Mouse (Mus musculus) liver, embryonic 12.5 days (tissue): ENCODE data around the gene Chn2. TPM values are rescaled to one million over a fixed set of nuclear protein-coding genes. Genes with fewer than 3 reads are reported as not detected.
"Not testable (repeated sequence)": the region's sequence is repeated elsewhere in the genome, so short reads cannot be mapped to it uniquely, and the experiment has no call there.

Source experiments
- ATAC-seq: fragments of 200-750 bp; cut with Nextera tagmentation; 2 replicates; pipeline ENCODE4 v1.8.0; 2017; ENCODE audit warnings: moderate number of reproducible peaks, mild to moderate bottlenecking, moderate library complexity
- H3K27ac ChIP-seq: fragments of 300-500 bp; sonication (generic); 2 replicates; pipeline ENCODE4 v1.5.1; 2016; ENCODE audit warnings: mild to moderate bottlenecking
- H3K27me3 ChIP-seq: fragments of 300-500 bp; sonication (generic); replicated peaks from 2 replicates; pipeline ENCODE4 v1.6.1; 2016; ENCODE audit warnings: mild to moderate bottlenecking, moderate library complexity
- H3K36me3 ChIP-seq: fragments of 300-500 bp; sonication (generic); 2 replicates; pipeline ENCODE4 v1.6.1; 2016; ENCODE audit warnings: mild to moderate bottlenecking, moderate library complexity
- H3K4me1 ChIP-seq: fragments of 300-500 bp; sonication (generic); 2 replicates; pipeline ENCODE4 v1.6.1; 2016
- H3K4me2 ChIP-seq: fragments of 300-500 bp; sonication (generic); 2 replicates; pipeline ENCODE4 v1.6.1; 2016; ENCODE audit warnings: mild to moderate bottlenecking, moderate library complexity
- H3K4me3 ChIP-seq: fragments of 300-500 bp; sonication (generic); 2 replicates; pipeline ENCODE4 v1.5.1; 2016; ENCODE audit warnings: mild to moderate bottlenecking, moderate library complexity
- H3K9ac ChIP-seq: fragments of 300-500 bp; sonication (generic); 2 replicates; pipeline ENCODE4 v1.6.1; 2016; ENCODE audit warnings: mild to moderate bottlenecking, moderate library complexity
- H3K9me3 ChIP-seq: fragments of 300-500 bp; sonication (generic); replicated peaks from 2 replicates; pipeline ENCODE4 v1.6.1; 2016; ENCODE audit warnings: mild to moderate bottlenecking, moderate library complexity
- WGBS: fragments of 180-500 bp; shearing (Covaris S2); methylation state at CpG from one replicate; pipeline ENCODE4 v1.1.7; 2016; ENCODE audit not compliant: insufficient replicate concordance; 5-methylcytosine and 5-hydroxymethylcytosine counted together
- polyA plus RNA-seq: library from polyadenylated mRNA; unstranded; fragments of >200 nt; fragmentation: Nextera tagmentation; extraction: Ambion mirVana; gene quantifications from 2 replicates; pipeline ENCODE4 v1.2.1, GENCODE M21; 2016

Gene Chn2
- polyA plus RNA-seq, 1 experiment from 2014 or later = 4.9 TPM

DNA sequence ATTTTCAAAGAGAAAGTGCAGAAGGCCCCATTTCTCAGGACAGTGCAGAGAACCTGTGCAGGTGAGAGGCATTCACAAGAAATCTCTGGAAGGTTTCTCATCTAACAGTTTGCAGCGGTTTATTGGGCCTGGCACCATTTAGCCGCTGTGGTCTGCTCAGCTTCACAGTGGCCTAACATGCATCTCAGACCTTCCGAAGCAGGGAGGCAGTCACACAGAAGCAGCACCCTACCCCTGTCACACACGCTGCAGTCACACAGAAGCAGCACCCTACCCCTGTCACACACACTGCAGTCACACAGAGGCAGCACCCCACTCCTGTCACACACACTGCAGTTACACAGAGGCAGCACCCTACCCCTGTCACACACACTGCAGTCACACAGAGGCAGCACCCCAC is 126.5 kb downstream of the Chn2 start:
- Histone ChIP-seq H3K4me1 (peaks cover 27% of the 10 kb centered on the region), H3K4me2 (no peak overlapping the region), H3K27ac (no peak overlapping the region), H3K36me3 (no peaks in the 10 kb centered on the region), H3K4me3 (no peak overlapping the region), H3K27me3 (no peaks in the 10 kb centered on the region), H3K9me3 (no peaks in the 10 kb centered on the region), H3K9ac (no peak overlapping the region)
- WGBS = 73% methylated on average over 4 of the region's 4 CpGs
- no peak for ATAC-seq

DNA sequence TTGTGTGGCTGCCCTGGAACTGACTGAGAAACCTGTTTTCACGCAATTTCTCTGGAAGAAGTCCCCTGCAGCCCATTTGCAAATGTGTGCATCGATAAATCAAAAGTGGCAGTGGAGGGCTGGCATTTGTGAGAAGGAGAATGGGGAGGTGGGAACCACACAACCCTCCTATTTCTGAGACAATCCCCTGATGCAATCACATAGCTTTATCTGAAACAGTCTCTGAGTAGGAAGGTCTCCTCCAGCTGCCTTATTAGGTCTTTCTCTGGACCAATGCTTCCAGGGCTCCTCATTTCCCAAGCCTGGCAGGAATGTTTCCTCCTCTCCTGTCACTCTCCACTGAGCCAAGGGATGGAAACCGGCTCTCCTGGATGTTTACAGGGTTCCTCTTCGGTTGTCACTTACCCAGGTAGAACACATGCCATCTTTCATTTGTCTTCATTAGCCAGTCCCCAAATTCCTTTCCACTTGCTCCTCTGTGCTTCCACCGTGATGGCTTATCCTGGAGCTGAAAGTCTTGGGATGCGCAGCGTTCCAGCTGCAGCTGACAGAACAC is 127.7 kb downstream of the Chn2 start:
- Histone ChIP-seq H3K9ac (no peak overlapping the region), H3K4me1 (peaks cover 24% of the 10 kb centered on the region), H3K4me3 (no peak overlapping the region), H3K4me2 (no peak overlapping the region), H3K9me3 (no peaks in the 10 kb centered on the region), H3K27ac (no peak overlapping the region), H3K36me3 (no peaks in the 10 kb centered on the region), H3K27me3 (no peaks in the 10 kb centered on the region)
- ATAC-seq = no peak
- 63% methylated on average over 7 of the region's 7 CpGs for WGBS

DNA sequence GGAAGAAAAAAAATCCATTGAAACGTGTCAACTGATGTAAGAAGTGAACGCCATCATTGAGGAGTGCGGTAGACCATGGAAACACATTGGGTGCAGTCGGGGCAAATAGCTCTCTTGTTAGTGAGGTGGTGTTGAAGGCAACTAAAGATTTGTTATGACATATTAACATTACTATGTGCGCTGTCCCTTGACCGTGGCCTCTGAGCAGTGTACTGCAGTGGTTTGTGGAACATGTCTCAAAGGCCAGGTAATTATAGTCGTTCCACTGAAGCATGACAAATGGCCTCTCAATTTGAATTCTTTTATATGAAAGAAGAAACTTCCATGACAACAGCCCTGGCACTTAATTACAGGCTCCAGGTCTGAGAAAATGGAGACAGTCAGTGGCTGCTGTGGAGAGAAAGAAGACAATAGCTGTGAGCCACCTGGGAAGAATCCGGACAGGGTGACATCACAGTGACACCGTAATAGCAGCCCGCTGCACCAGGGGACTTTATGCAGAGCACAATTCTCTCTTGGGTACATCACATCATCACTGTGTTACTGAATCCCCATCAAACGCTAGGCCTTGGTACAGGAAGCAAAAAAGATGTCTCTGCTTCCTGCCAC is 131.0 kb downstream of the Chn2 start:
- ATAC-seq = no peak
- Histone ChIP-seq H3K4me3 (no peak overlapping the region), H3K27me3 (no peaks in the 10 kb centered on the region), H3K4me1 (no peaks in the 10 kb centered on the region), H3K9ac (no peak overlapping the region), H3K9me3 (no peaks in the 10 kb centered on the region), H3K36me3 (no peaks in the 10 kb centered on the region), H3K27ac (no peak overlapping the region), H3K4me2 (no peak overlapping the region)
- 76% methylated on average over 11 of the region's 11 CpGs for WGBS

DNA sequence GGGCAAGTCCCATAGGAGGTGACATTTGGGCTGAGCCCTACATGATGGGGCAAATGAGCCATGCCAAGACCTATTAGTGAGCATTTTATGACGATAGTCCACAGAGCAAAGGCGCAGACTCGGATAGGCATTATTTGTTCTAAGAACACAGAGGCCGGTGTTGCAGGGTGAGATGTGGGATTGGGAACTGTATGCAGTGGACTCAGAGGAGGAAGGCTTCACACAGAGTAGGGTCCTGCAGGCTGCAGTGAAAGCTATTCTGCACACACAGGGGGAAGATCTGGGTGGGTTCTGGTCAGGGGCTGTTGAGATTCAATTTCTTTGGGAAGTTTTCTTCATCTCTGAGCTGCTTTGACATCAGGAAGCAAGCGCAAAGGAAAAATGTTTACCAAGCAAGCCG is 132.0 kb downstream of the Chn2 start:
- no peaks in the 10 kb centered on the region for H3K9me3 ChIP-seq
- H3K27me3 ChIP-seq = no peaks in the 10 kb centered on the region
- H3K36me3 ChIP-seq = no peaks in the 10 kb centered on the region
- 65% methylated on average over 6 of the region's 6 CpGs for WGBS
- H3K9ac ChIP-seq = no peak overlapping the region
- no peak overlapping the region for H3K4me3 ChIP-seq
- no peaks in the 10 kb centered on the region for H3K4me1 ChIP-seq
- no peak for ATAC-seq
- H3K27ac ChIP-seq = no peak overlapping the region
- no peak overlapping the region for H3K4me2 ChIP-seq

DNA sequence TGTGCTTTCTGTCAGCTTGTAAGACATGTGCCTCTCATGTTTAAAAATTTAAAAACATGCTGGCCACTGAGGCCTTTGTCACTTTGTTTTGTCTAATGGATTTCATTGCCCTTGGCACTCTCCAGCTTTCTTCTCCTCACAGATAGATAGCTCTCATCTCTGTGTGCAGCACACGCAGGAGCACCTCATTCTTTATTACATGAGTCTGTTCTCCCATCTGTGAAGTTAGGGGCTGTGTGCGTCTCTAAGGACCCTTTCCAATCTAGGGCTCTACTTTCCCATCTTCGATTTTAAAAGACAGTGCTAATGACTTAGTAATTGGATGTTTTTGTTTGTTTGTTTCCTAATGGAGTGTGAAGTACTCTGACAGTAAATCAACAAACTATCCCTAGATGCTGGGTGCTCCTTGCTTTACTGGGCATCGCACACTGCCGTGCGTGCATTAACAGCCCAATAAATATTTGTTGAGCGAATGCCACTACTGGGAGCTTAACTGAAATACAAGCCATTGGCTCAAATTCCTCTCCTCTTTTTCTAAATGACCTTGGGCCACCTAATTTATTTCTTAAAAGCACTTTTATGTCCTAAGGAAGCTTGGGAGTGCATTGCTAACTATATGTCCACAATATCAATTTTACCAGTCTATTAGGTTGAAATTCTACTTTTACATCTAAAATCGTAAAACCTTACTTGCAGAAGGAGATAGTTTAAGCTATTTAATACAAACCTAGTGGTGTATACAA is 136.3 kb downstream of the Chn2 start:
- H3K9me3 ChIP-seq = no peaks in the 10 kb centered on the region
- H3K27me3 ChIP-seq = no peaks in the 10 kb centered on the region
- H3K4me2 ChIP-seq = no peak overlapping the region
- no peak overlapping the region for H3K9ac ChIP-seq
- ATAC-seq = no peak
- H3K27ac ChIP-seq = no peak overlapping the region
- H3K4me1 ChIP-seq = peaks cover 14% of the 10 kb centered on the region; the same call in 1 of the 2 replicates
- no peaks in the 10 kb centered on the region for H3K36me3 ChIP-seq
- H3K4me3 ChIP-seq = no peak overlapping the region
- 74% methylated on average over 8 of the region's 8 CpGs for WGBS

DNA sequence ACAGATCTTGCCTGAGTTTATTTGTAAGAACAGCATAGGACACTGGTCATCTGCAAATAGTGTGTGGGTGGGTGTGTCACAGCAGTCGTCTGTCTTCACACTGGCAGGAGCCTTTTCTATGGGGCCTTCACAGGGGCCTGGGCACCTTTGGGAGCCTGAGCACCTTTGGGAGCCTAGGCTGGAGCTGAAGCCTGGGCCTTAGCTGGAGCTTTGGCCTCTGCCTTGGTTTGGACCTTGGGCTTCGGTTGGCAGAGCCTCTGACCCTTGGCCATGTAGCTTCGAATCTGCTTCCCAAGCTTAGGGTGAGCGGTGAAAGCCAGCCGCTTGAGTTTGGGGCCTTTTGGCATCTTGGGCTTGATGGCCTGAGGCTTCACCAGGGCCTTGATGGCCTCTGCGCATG is 137.7 kb downstream of the Chn2 start:
- not testable (repeated sequence) for H3K36me3 ChIP-seq, H3K27me3 ChIP-seq, H3K27ac ChIP-seq, H3K4me3 ChIP-seq, ATAC-seq, H3K9ac ChIP-seq, H3K9me3 ChIP-seq, H3K4me2 ChIP-seq
- peaks cover 14% of the 10 kb centered on the region; the same call in 1 of the 2 replicates for H3K4me1 ChIP-seq
- WGBS = 72% methylated on average over 6 of the region's 6 CpGs

DNA sequence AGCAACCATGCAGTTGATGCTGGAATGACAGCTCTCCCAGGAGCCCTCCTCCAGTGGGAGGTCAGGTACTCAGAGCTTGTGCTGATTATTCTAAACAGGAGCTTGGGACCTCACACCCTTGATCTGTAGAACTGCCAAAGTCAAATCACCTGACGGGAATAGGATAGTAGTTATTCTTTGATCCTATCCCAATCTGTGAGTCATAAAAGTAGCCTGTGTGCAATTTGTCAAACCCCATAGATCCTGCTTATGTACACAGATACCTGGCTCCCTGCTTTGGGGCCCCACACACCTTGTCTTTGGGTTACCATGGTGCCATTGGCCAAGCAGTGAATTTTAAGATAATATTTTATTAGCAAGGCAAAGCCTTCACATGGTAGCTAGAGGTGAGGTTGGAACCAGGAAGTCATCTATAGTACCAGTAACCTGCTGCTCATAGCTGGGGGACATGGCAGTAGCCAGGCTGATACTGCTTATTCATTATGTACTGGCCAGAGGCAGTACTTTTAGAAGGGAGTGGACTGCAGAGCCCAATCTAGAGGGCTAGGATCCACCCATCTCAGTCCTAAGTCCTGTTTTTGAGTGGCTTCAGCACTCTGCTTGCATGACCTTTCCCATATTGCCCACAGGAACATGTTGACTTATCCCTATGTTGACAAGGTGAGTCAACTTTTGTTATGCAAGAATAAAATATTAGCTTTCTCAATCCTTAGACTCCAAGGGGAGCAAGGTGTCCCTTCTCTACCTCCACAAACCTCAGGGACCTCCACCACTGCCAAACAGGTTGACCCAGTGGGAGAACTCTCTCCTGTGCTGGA is 139.9 kb downstream of the Chn2 start:
- no peak overlapping the region for H3K27ac ChIP-seq
- no peaks in the 10 kb centered on the region for H3K27me3 ChIP-seq

DNA sequence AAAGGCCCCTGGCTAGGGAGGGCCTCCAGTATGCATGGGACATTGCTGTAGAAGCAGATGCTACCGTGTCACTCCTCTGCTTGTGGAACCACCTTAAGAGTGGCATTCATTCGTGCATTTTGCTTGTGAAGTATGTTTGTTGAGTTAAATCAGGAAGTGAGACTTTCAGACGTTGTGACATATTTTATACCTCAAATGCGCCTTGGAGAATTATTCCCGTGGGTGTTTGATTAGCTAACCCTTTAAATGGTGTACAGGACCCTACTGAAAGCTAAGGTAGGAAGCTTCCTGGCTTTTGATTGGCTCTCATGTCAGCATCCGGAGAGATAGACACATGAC is 140.5 kb downstream of the Chn2 start:
- Histone ChIP-seq H3K36me3 (no peaks in the 10 kb centered on the region), H3K4me3 (no peak overlapping the region), H3K9me3 (no peaks in the 10 kb centered on the region), H3K4me2 (no peak overlapping the region), H3K9ac (no peak overlapping the region), H3K4me1 (peaks cover 14% of the 10 kb centered on the region; the same call in 1 of the 2 replicates), H3K27ac (no peak overlapping the region), H3K27me3 (no peaks in the 10 kb centered on the region)
- 53% methylated on average over 6 of the region's 6 CpGs for WGBS
- ATAC-seq = no peak

More for the DNA sequence above, 139.9 kb downstream of the Chn2 start:
- no peak overlapping the region for H3K4me3 ChIP-seq
- peaks cover 14% of the 10 kb centered on the region; the same call in 1 of the 2 replicates for H3K4me1 ChIP-seq
- H3K9me3 ChIP-seq = no peaks in the 10 kb centered on the region
- no peak overlapping the region for H3K4me2 ChIP-seq
- 69% methylated on average over 1 of the region's 1 CpGs for WGBS
- peak; percentile 68 for ATAC-seq
- no peak overlapping the region for H3K9ac ChIP-seq
- H3K36me3 ChIP-seq = no peaks in the 10 kb centered on the region

DNA sequence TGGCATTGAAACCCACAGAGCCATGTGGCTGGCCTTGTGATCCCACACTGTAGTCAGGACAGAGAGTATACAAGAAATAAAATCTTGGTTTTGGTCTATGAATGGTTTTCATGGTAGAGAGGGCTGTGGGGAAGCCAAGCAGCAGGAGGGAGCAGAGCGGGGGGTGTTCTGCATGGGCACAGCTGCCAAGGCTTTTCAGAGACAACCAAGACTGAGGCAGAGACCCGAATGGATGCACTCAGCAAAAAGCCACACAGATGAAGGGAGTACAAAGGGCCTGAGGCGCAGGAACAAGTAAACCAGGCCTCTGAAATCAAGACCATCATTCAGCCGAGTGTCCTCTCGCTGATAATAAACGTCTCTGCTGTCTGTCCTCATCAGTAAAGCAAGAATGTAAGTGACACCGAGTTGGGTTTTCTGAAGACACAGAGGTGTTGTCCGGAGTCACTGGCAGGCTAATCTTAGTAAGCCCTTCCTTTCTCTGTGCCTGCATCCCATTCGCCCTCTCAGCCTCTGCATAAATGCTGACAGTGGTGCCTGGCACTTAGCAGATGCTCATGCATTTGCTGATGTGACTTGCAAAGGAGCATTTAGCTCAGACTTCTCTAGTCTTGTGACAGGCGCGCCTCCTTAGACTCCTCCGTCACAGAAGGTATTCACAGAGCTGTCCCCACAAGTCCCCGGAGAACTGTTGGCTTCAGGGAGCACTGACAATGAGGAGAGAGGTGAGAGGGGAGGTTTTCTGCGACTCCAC is 144.6 kb downstream of the Chn2 start:
- Histone ChIP-seq H3K27ac (no peak overlapping the region), H3K27me3 (no peaks in the 10 kb centered on the region), H3K36me3 (no peaks in the 10 kb centered on the region), H3K9me3 (no peaks in the 10 kb centered on the region), H3K4me1 (0 out of 2 replicates have a peak, but pooled peaks cover 4% of the 10 kb centered on the region), H3K4me2 (no peak overlapping the region), H3K9ac (no peak overlapping the region), H3K4me3 (no peak overlapping the region)
- WGBS = 60% methylated on average over 14 of the region's 14 CpGs
- ATAC-seq = no peak

DNA sequence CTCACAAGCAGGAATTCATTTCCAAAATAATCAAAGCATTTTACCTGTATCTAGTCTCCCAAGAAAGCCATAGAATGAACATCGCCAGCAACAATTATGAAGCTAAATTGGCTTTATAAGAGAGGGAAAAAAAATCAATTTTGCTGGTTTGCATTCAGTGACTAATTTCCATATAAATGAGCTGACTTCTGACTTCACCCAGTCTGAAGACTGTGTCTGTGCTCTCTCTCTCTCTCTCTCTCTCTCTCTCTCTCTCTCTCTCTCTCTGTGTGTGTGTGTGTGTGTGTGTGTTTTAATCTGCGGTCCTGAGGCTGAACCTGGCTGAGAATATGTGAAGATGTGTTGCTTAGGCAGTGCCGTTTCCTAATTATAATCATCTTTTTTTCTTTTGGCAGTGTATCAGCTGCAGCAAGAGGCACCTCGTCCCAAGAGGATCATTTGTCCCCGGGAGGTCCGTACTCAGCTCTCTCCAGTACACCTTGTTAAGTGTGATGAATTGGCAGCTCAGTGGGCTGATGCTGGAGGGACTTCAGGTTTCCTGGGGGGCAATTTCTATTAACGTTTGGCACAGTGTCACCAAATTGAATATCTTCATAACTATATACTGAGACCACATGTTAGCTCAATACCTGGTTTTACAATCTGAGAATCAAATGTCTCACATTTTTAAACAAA is 154.4 kb downstream of the Chn2 start:
- H3K4me3 ChIP-seq = no peak overlapping the region
- H3K9me3 ChIP-seq = no peaks in the 10 kb centered on the region
- no peaks in the 10 kb centered on the region for H3K36me3 ChIP-seq
- WGBS = 68% methylated on average over 7 of the region's 7 CpGs
- H3K4me1 ChIP-seq = no peaks in the 10 kb centered on the region
- H3K27ac ChIP-seq = no peak overlapping the region
- no peak overlapping the region for H3K4me2 ChIP-seq
- no peaks in the 10 kb centered on the region for H3K27me3 ChIP-seq
- no peak overlapping the region for H3K9ac ChIP-seq
- no peak for ATAC-seq

DNA sequence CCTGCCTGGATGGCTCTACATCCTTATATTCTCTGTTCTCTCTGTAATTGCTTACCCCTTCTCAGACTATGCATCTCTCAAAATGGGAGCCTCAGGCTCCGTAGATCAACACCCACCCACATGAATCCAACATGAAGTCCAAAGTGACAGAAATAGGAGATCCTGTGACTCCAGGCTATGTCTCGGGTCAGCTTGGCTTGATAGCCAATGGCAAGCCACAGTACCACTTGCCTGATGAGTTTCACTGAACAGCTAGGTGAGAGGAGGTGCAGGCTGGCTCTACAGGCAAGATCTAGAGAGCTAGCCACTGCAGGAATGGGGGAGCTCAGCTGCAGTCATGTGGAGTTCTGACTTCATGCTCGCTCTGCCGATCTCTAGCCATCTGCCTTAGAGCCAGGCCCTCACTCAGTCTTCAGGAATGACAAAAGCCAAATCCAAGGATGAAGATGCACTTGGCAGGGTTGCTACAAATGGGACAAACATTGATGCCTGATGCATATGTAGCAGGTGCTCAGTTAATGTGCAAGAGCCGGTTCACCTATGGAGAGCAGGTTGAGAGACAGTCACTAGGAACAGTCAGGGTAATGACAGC is 158.6 kb downstream of the Chn2 start:
- H3K9me3 ChIP-seq = no peaks in the 10 kb centered on the region
- H3K36me3 ChIP-seq = no peaks in the 10 kb centered on the region
- no peak overlapping the region for H3K9ac ChIP-seq
- no peak overlapping the region for H3K4me2 ChIP-seq
- ATAC-seq = no peak
- no peak overlapping the region for H3K4me3 ChIP-seq
- WGBS = 69% methylated on average over 5 of the region's 5 CpGs
- H3K4me1 ChIP-seq = peaks cover 3% of the 10 kb centered on the region; the same call in 1 of the 2 replicates
- H3K27me3 ChIP-seq = no peaks in the 10 kb centered on the region
- no peak overlapping the region for H3K27ac ChIP-seq
